Mouse (Mus musculus): Measurements from ENCODE around the gene Fam222b. TPM values are rescaled to one million over a fixed set of nuclear protein-coding genes. Genes with fewer than 3 reads are reported as not detected.

Fam222b gene
- polyA plus RNA-seq (2014; fragmentation: Illumina TruSeq; extraction: RNeasy Lipid Tissue Mini Kit (QIAGEN cat#74804); ENCODE audit: low read depth, low replicate concordance) = 6.3 TPM

GRCm38 (mm10) chr11:78094504-78095143, at the start of gene Fam222b:
Gene Fam222b, plus strand, starts transcription at chr11:78094660.

GRCm38 (mm10) chr11:78079961-78080921, 14.2 kb upstream of the Fam222b start, which contains the start of gene Eral1:
Gene Eral1, minus strand, starts transcription at chr11:78080383.

GRCm38 (mm10) chr11:78164924-78165760, 70.7 kb downstream of the Fam222b start, which contains the start of gene Traf4:
Gene Traf4, minus strand, starts transcription at chr11:78165589.

GRCm38 (mm10) chr11:78176402-78176862, 82.0 kb downstream of the Fam222b start, which contains the start of the genes Nek8 and Tlcd1:
Gene Nek8, minus strand, starts transcription at chr11:78176675.
Gene Tlcd1, plus strand, starts transcription at chr11:78176711.

GRCm38 (mm10) chr11:78182961-78183844, 88.7 kb downstream of the Fam222b start, which contains the start of gene Rpl23a:
Gene Rpl23a, minus strand, starts transcription at chr11:78183584.

GRCm38 (mm10) chr11:78188331-78189233, 94.1 kb downstream of the Fam222b start, which contains the start of gene Rab34:
Gene Rab34, plus strand, starts transcription at chr11:78188430.

GRCm38 (mm10) chr11:78193113-78193512, 98.7 kb downstream of the Fam222b start, which contains the start of gene Proca1:
Gene Proca1, plus strand, starts transcription at chr11:78193392.

Other genes starting within 250 kb of the Fam222b start
- 254 TPM for gene Pipox, start 200.6 kb upstream of the Fam222b start, polyA plus RNA-seq (2014; fragmentation: Illumina TruSeq; extraction: RNeasy Lipid Tissue Mini Kit (QIAGEN cat#74804); ENCODE audit: low read depth, low replicate concordance)
- not detected for gene Sez6, start 163.9 kb upstream of the Fam222b start, polyA plus RNA-seq (2014; fragmentation: Illumina TruSeq; extraction: RNeasy Lipid Tissue Mini Kit (QIAGEN cat#74804); ENCODE audit: low read depth, low replicate concordance)
- 7.1 TPM for gene Phf12, start 111.9 kb upstream of the Fam222b start, polyA plus RNA-seq (2014; fragmentation: Illumina TruSeq; extraction: RNeasy Lipid Tissue Mini Kit (QIAGEN cat#74804); ENCODE audit: low read depth, low replicate concordance)
- gene Dhrs13, start 62.4 kb upstream of the Fam222b start, polyA plus RNA-seq (2014; fragmentation: Illumina TruSeq; extraction: RNeasy Lipid Tissue Mini Kit (QIAGEN cat#74804); ENCODE audit: low read depth, low replicate concordance) = 3.3 TPM
- gene Flot2, start 56.7 kb upstream of the Fam222b start, polyA plus RNA-seq (2014; fragmentation: Illumina TruSeq; extraction: RNeasy Lipid Tissue Mini Kit (QIAGEN cat#74804); ENCODE audit: low read depth, low replicate concordance) = 8.4 TPM
- gene Eral1, start 14.3 kb upstream of the Fam222b start, polyA plus RNA-seq (2014; fragmentation: Illumina TruSeq; extraction: RNeasy Lipid Tissue Mini Kit (QIAGEN cat#74804); ENCODE audit: low read depth, low replicate concordance) = 5.7 TPM
- 1.1 TPM for gene Traf4, start 70.9 kb downstream of the Fam222b start, polyA plus RNA-seq (2014; fragmentation: Illumina TruSeq; extraction: RNeasy Lipid Tissue Mini Kit (QIAGEN cat#74804); ENCODE audit: low read depth, low replicate concordance)
- gene Nek8, start 82.0 kb downstream of the Fam222b start, polyA plus RNA-seq (2014; fragmentation: Illumina TruSeq; extraction: RNeasy Lipid Tissue Mini Kit (QIAGEN cat#74804); ENCODE audit: low read depth, low replicate concordance) = 1.6 TPM
- gene Tlcd1, start 82.1 kb downstream of the Fam222b start, polyA plus RNA-seq (2014; fragmentation: Illumina TruSeq; extraction: RNeasy Lipid Tissue Mini Kit (QIAGEN cat#74804); ENCODE audit: low read depth, low replicate concordance) = 33.9 TPM
- 310 TPM for gene Rpl23a, start 88.9 kb downstream of the Fam222b start, polyA plus RNA-seq (2014; fragmentation: Illumina TruSeq; extraction: RNeasy Lipid Tissue Mini Kit (QIAGEN cat#74804); ENCODE audit: low read depth, low replicate concordance)
- 1.7 TPM for gene Rab34, start 93.8 kb downstream of the Fam222b start, polyA plus RNA-seq (2014; fragmentation: Illumina TruSeq; extraction: RNeasy Lipid Tissue Mini Kit (QIAGEN cat#74804); ENCODE audit: low read depth, low replicate concordance)
- gene Proca1, start 98.7 kb downstream of the Fam222b start, polyA plus RNA-seq (2014; fragmentation: Illumina TruSeq; extraction: RNeasy Lipid Tissue Mini Kit (QIAGEN cat#74804); ENCODE audit: low read depth, low replicate concordance) = 1.3 TPM
- gene Sdf2, start 151.1 kb downstream of the Fam222b start, polyA plus RNA-seq (2014; fragmentation: Illumina TruSeq; extraction: RNeasy Lipid Tissue Mini Kit (QIAGEN cat#74804); ENCODE audit: low read depth, low replicate concordance) = 21.3 TPM
- gene Supt6, start 151.3 kb downstream of the Fam222b start, polyA plus RNA-seq (2014; fragmentation: Illumina TruSeq; extraction: RNeasy Lipid Tissue Mini Kit (QIAGEN cat#74804); ENCODE audit: low read depth, low replicate concordance) = 5.8 TPM
- gene 2610507B11Rik, start 167.1 kb downstream of the Fam222b start, polyA plus RNA-seq (2014; fragmentation: Illumina TruSeq; extraction: RNeasy Lipid Tissue Mini Kit (QIAGEN cat#74804); ENCODE audit: low read depth, low replicate concordance) = 48.4 TPM
- gene BC030499, start 196.2 kb downstream of the Fam222b start, polyA plus RNA-seq (2014; fragmentation: Illumina TruSeq; extraction: RNeasy Lipid Tissue Mini Kit (QIAGEN cat#74804); ENCODE audit: low read depth, low replicate concordance) = 0.24 TPM
- 0.32 TPM for gene Spag5, start 206.9 kb downstream of the Fam222b start, polyA plus RNA-seq (2014; fragmentation: Illumina TruSeq; extraction: RNeasy Lipid Tissue Mini Kit (QIAGEN cat#74804); ENCODE audit: low read depth, low replicate concordance)
- 10.4 TPM for gene Aldoc, start 228.3 kb downstream of the Fam222b start, polyA plus RNA-seq (2014; fragmentation: Illumina TruSeq; extraction: RNeasy Lipid Tissue Mini Kit (QIAGEN cat#74804); ENCODE audit: low read depth, low replicate concordance)
- gene Pigs, start 233.8 kb downstream of the Fam222b start, polyA plus RNA-seq (2014; fragmentation: Illumina TruSeq; extraction: RNeasy Lipid Tissue Mini Kit (QIAGEN cat#74804); ENCODE audit: low read depth, low replicate concordance) = 1.4 TPM
- gene Unc119, start 248.8 kb downstream of the Fam222b start, polyA plus RNA-seq (2014; fragmentation: Illumina TruSeq; extraction: RNeasy Lipid Tissue Mini Kit (QIAGEN cat#74804); ENCODE audit: low read depth, low replicate concordance) = 0.58 TPM

Measured in liver, adult 10 weeks (tissue).